Mouse (Mus musculus): Measurements from ENCODE around the gene Gm4744.

GRCm38 (mm10) chr6:40900287-40900686 is 51.4 kb downstream of the Gm4744 start, which contains the start of gene Prss58:
- no peak for TF ChIP-seq CTCF (IDR thresholded peaks at IDR 0.05; ENCODE audit: borderline replicate concordance, extremely low read depth, insufficient read depth, insufficient read length)
- no peak for TF ChIP-seq POLR2A (IDR thresholded peaks at IDR 0.05; ENCODE audit: borderline replicate concordance, extremely low read depth, insufficient read depth, insufficient read length, poor library complexity, severe bottlenecking)

Data from brain, embryonic 14.5 days (tissue).